Mouse (Mus musculus): ENCODE measurements around the gene Olfr309.
"Not testable (repeated sequence)": the region's sequence is repeated elsewhere in the genome, so short reads cannot be mapped to it uniquely, and the experiment has no call there.

Gene Olfr309

DNA sequence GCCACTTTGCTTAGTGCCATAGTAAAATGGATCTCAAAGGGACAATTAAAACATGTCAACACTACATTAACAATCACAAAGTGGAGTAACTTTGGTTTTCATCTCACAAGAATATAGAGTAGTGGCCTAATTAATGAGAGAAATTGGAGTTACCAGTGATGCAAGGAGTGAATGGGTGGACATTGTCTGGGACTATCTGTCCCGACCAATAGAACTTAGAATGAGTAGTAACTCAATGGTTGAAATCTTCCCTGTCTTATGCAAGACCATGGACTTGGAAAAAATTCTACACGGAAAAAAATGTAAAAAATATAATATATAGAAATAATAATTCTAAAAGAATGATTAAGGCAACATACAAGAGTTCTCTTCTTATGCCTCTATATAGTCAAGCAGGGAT, at the start of gene Olfr309:
Olfr309 (minus strand) TSS at position 101 of the 400 bp plus-strand sequence.
- no peak for DNase-seq (ENCODE audit: low read depth, low spot score)

GRCm38 (mm10) chr7:86346296-86346695, 32.8 kb upstream of the Olfr309 start:
- DNase-seq (ENCODE audit: low read depth, low spot score) = not testable (repeated sequence)

- no peak for DNase-seq (ENCODE audit: low read depth, low spot score)
These were observed 30.7 kb upstream of the Olfr309 start for GRCm38 (mm10) chr7:86344253-86344652.

DNA sequence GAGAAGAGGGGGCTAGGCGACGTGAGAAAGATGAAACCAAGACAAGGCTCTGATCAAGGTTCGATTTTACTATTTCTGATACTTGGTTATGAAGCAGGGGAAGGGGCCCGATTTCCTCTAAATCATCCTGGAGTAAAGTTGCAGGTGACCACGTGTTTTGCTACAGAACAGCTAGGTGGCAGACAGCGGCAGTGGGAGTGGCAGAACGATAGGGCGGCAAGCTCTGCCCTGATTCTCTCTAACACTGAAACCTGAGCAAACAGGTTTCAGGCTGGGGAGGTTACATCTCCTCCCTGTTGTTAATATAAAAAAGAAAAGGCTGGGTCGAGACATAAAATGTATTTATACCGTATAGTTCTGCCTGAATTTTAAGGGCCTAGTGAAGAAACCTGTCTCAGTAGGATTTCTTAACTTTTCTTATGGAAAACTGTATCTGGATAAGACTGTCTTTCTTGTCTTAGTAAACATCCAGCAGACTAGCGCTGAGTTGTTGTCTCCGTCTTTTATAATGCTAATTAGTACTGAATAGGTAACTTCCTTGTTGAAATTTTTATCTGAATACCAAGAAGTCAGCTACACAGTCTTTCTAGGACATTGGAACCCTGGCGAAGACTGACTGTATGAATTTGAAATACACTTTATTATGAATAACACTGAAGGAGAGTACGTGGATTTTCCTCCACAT, 29.5 kb upstream of the Olfr309 start:
- DNase-seq (ENCODE audit: low read depth, low spot score) = no peak

GRCm38 (mm10) chr7:86337486-86337885, 24.0 kb upstream of the Olfr309 start, which contains the start of gene Olfr307:
Gene Olfr307 (minus strand): TSS chr7:86337586.
- no peak for DNase-seq (ENCODE audit: low read depth, low spot score)

DNA sequence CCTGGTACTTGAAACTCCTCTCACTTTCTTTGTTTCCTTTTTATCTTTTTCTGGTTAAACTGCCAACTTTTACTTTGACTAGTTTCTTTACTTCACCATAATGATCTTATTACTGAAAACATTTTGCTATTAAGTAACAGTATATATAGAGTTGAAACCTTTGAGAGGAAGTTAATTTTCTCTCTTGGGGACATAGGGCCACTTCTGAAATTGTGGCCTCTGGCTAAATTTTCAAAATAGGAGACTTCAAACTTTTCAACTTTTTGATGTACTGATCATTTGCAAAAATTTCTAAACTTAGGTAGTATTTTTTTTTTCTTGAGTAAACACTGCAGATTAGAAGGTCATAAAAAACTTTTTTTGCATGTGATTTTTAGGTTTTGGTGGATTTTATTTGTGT, 12.0 kb upstream of the Olfr309 start, which contains the start of gene Olfr308:
Olfr308 (minus strand) TSS at position 101 of the 400 bp plus-strand sequence.
- no peak for DNase-seq (ENCODE audit: low read depth, low spot score)

GRCm38 (mm10) chr7:86321323-86321722, 7.8 kb upstream of the Olfr309 start:
- DNase-seq (ENCODE audit: low read depth, low spot score) = no peak

DNA sequence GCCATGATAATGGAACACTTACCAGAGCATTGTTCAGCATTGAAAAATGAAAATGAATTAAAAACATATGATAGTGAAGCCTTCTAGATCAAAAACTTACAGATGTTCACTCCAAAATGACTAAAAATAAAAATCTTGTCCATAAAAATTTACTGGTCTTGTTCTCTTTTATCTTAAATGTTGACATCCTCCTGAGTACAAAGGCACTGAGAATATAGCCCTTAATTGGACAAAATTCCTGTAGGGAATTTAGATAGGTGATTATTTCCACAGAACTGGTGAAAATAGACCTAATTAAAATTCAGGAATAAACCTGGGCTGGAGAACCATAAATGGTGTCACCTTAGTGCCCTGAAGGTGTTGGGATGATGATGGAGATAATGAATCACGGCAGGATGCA, 36.4 kb downstream of the Olfr309 start, which contains the start of gene Olfr310:
Olfr310 (minus strand) TSS at position 101 of the 400 bp plus-strand sequence.
- DNase-seq (ENCODE audit: low read depth, low spot score) = no peak
